Mouse (Mus musculus) kidney, embryonic 16.5 days (tissue): ENCODE results near the gene Opcml. TPM values are rescaled to one million over a fixed set of nuclear protein-coding genes. Genes with fewer than 3 reads are reported as not detected.

Experiments used
- ATAC-seq: fragments of 200-750 bp; cut with Nextera tagmentation; 2 replicates; pipeline ENCODE4 v1.8.0; 2017; ENCODE audit warnings: moderate TSS enrichment; ENCODE audit not compliant: low FRiP score, low TSS enrichment
- H3K27ac ChIP-seq: fragments of 300-500 bp; sonication (generic); 2 replicates; pipeline ENCODE4 v1.5.1; 2014; ENCODE audit warnings: low read length
- H3K27me3 ChIP-seq: fragments of 300-500 bp; sonication (generic); 2 replicates; pipeline ENCODE4 v1.6.1; 2014; ENCODE audit warnings: low read length, control low read depth, mixed read lengths; ENCODE audit not compliant: insufficient read depth
- H3K36me3 ChIP-seq: fragments of 300-500 bp; sonication (generic); 2 replicates; pipeline ENCODE4 v1.6.1; 2014; ENCODE audit warnings: low read length, control low read depth, mixed read lengths; ENCODE audit not compliant: insufficient read depth
- H3K4me1 ChIP-seq: fragments of 300-500 bp; sonication (generic); 2 replicates; pipeline ENCODE4 v1.6.1; 2014; ENCODE audit warnings: low read length, control low read depth, mixed read lengths; ENCODE audit not compliant: insufficient read depth
- H3K4me2 ChIP-seq: fragments of 300-500 bp; sonication (generic); replicated peaks from 2 replicates; pipeline ENCODE4 v1.6.1; 2014; ENCODE audit warnings: low read depth, low read length
- H3K4me3 ChIP-seq: fragments of 300-500 bp; sonication (generic); 2 replicates; pipeline ENCODE4 v1.5.1; 2014; ENCODE audit warnings: mild to moderate bottlenecking, low read length
- H3K9ac ChIP-seq: fragments of 300-500 bp; sonication (generic); replicated peaks from 2 replicates; pipeline ENCODE4 v1.6.1; 2014; ENCODE audit warnings: low read length
- H3K9me3 ChIP-seq: fragments of 300-500 bp; sonication (generic); 2 replicates; pipeline ENCODE4 v1.6.1; 2016; ENCODE audit warnings: low read length, control low read depth
- WGBS: fragments of 180-500 bp; shearing (Covaris S2); extraction: QIAGEN DNeasy Blood & Tissue Kit; methylation state at CpG from one replicate; pipeline ENCODE4 v1.1.7; 2014; 5-methylcytosine and 5-hydroxymethylcytosine counted together
- polyA plus RNA-seq: library from polyadenylated mRNA; unstranded; fragments of >200 nt; fragmentation: Nextera tagmentation; extraction: Ambion mirVana; gene quantifications from 2 replicates; pipeline ENCODE4 v1.2.1, GENCODE M21; 2015

Gene Opcml
- polyA plus RNA-seq, 1 experiment from 2014 or later: 2.0 TPM

- ATAC-seq: no peak
- WGBS: 57% methylated on average over 2 of the region's 2 CpGs
- Histone ChIP-seq H3K4me2 (no peak overlapping the region), H3K4me1 (no peaks in the 10 kb centered on the region), H3K36me3 (no peaks in the 10 kb centered on the region), H3K27ac (no peak overlapping the region), H3K4me3 (no peak overlapping the region), H3K27me3 (no peaks in the 10 kb centered on the region), H3K9ac (no peak overlapping the region), H3K9me3 (no peaks in the 10 kb centered on the region)
Observed at GRCm38 (mm10) chr9:28845961-28846570, 1055.5 kb downstream of the Opcml start.

- Histone ChIP-seq H3K4me2 (no peak overlapping the region), H3K9me3 (no peaks in the 10 kb centered on the region), H3K36me3 (no peaks in the 10 kb centered on the region), H3K4me1 (no peaks in the 10 kb centered on the region), H3K27ac (no peak overlapping the region), H3K4me3 (no peak overlapping the region), H3K27me3 (no peaks in the 10 kb centered on the region), H3K9ac (no peak overlapping the region)
- 43% methylated on average over 7 of the region's 7 CpGs for WGBS
- no peak for ATAC-seq
Observed at GRCm38 (mm10) chr9:28855826-28856225, 1065.3 kb downstream of the Opcml start.

- Histone ChIP-seq H3K4me3 (no peak overlapping the region), H3K9ac (no peak overlapping the region), H3K4me1 (no peaks in the 10 kb centered on the region), H3K36me3 (no peaks in the 10 kb centered on the region), H3K27ac (no peak overlapping the region), H3K9me3 (no peaks in the 10 kb centered on the region), H3K27me3 (no peaks in the 10 kb centered on the region), H3K4me2 (no peak overlapping the region)
- no peak for ATAC-seq
- 79% methylated on average over 4 of the region's 4 CpGs for WGBS
Observed at GRCm38 (mm10) chr9:28861983-28862382, 1071.4 kb downstream of the Opcml start.

- Histone ChIP-seq H3K4me2 (no peak overlapping the region), H3K9me3 (no peaks in the 10 kb centered on the region), H3K4me3 (no peak overlapping the region), H3K9ac (no peak overlapping the region), H3K27me3 (no peaks in the 10 kb centered on the region), H3K27ac (no peak overlapping the region), H3K4me1 (no peaks in the 10 kb centered on the region), H3K36me3 (no peaks in the 10 kb centered on the region)
- no peak for ATAC-seq
- 80% methylated on average over 3 of the region's 3 CpGs for WGBS
Observed at GRCm38 (mm10) chr9:28867256-28867655, 1076.7 kb downstream of the Opcml start.

- WGBS: 64% methylated on average over 1 of the region's 1 CpGs
- no peaks in the 10 kb centered on the region for H3K4me1 ChIP-seq
- no peak overlapping the region for H3K27ac ChIP-seq
- H3K9ac ChIP-seq: no peak overlapping the region
- ATAC-seq: no peak
- no peak overlapping the region for H3K4me2 ChIP-seq
- no peak overlapping the region for H3K4me3 ChIP-seq
- H3K27me3 ChIP-seq: no peaks in the 10 kb centered on the region
- no peaks in the 10 kb centered on the region for H3K36me3 ChIP-seq
- H3K9me3 ChIP-seq: no peaks in the 10 kb centered on the region
Observed at GRCm38 (mm10) chr9:28870478-28870877, 1079.9 kb downstream of the Opcml start.

- no peaks in the 10 kb centered on the region for H3K4me1 ChIP-seq
- 58% methylated on average over 1 of the region's 1 CpGs for WGBS
- H3K9me3 ChIP-seq: no peaks in the 10 kb centered on the region
- ATAC-seq: no peak
- H3K4me2 ChIP-seq: no peak overlapping the region
- no peaks in the 10 kb centered on the region for H3K27me3 ChIP-seq
- no peak overlapping the region for H3K27ac ChIP-seq
- H3K9ac ChIP-seq: no peak overlapping the region
- no peaks in the 10 kb centered on the region for H3K36me3 ChIP-seq
- no peak overlapping the region for H3K4me3 ChIP-seq
Observed at GRCm38 (mm10) chr9:28882566-28882965, 1092.0 kb downstream of the Opcml start.

- Histone ChIP-seq H3K4me3 (no peak overlapping the region), H3K4me2 (no peak overlapping the region), H3K27me3 (no peaks in the 10 kb centered on the region), H3K27ac (no peak overlapping the region), H3K9ac (no peak overlapping the region), H3K36me3 (no peaks in the 10 kb centered on the region), H3K9me3 (no peaks in the 10 kb centered on the region), H3K4me1 (no peaks in the 10 kb centered on the region)
- WGBS: 89% methylated on average over 8 of the region's 8 CpGs
- ATAC-seq: no peak
Observed at GRCm38 (mm10) chr9:28891611-28892010, 1101.0 kb downstream of the Opcml start.

- Histone ChIP-seq H3K36me3 (no peaks in the 10 kb centered on the region), H3K4me1 (no peaks in the 10 kb centered on the region), H3K9ac (no peak overlapping the region), H3K4me3 (no peak overlapping the region), H3K27ac (no peak overlapping the region), H3K4me2 (no peak overlapping the region), H3K9me3 (no peaks in the 10 kb centered on the region), H3K27me3 (no peaks in the 10 kb centered on the region)
- no peak for ATAC-seq
- WGBS: 93% methylated on average over 1 of the region's 1 CpGs
Observed at GRCm38 (mm10) chr9:28903291-28903690, 1112.7 kb downstream of the Opcml start.

GRCm38 (mm10) chr9:28909738-28910137, 1119.2 kb downstream of the Opcml start:
- Histone ChIP-seq H3K9ac (no peak overlapping the region), H3K27ac (no peak overlapping the region), H3K27me3 (no peaks in the 10 kb centered on the region), H3K9me3 (no peaks in the 10 kb centered on the region), H3K4me1 (peaks cover 5% of the 10 kb centered on the region; the same call in 1 of the 2 replicates), H3K4me2 (no peak overlapping the region), H3K36me3 (no peaks in the 10 kb centered on the region), H3K4me3 (no peak overlapping the region)
- 89% methylated on average over 4 of the region's 4 CpGs for WGBS
- no peak for ATAC-seq

- Histone ChIP-seq H3K27me3 (no peaks in the 10 kb centered on the region), H3K4me2 (no peak overlapping the region), H3K9ac (no peak overlapping the region), H3K4me1 (peaks cover 5% of the 10 kb centered on the region; the same call in 1 of the 2 replicates), H3K4me3 (no peak overlapping the region), H3K36me3 (no peaks in the 10 kb centered on the region), H3K27ac (no peak overlapping the region), H3K9me3 (no peaks in the 10 kb centered on the region)
- ATAC-seq: peak; percentile 71; the same call in 1 of the 2 replicates
- WGBS: 60% methylated on average over 13 of the region's 13 CpGs
Observed at GRCm38 (mm10) chr9:28911571-28912185, 1121.1 kb downstream of the Opcml start.
